Mouse (Mus musculus): ENCODE data around the gene Plp2.
"Not testable (repeated sequence)": the region's sequence is repeated elsewhere in the genome, so short reads cannot be mapped to it uniquely, and the experiment has no call there.

Plp2 gene

DNA sequence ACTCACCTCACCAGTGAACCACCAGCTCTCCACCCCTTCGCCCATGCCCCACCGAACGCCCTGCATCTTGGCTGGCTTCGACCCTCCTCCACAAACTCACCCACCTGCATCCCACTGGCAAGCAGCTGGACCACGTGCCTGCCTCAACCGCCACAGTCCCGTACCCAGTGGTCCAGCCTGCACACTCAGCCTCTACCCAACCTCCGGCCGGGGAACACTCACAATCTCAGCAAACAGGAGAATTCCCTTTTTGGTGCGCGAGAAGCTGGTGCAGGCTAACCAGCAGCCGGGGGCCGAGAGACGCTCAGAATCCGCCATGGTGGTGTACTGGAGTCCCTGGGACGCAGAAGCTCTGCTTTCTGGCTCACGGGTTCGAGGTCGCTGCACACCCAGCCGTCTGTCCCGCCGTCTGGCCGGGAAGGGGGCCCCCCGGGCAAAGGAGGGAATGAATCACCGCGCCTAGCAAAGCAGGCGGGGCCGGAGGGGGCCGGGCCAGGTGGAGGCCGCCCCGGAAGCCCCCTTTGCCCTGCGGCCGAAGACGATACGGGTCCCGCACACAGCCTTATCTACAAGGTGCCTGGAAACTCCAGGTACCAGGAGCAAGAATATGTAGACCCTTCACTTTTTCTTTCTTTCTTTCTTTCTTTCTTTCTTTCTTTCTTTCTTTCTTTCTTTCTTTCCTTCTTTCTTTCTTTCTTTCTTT is at the start of gene Plp2:
TSS of gene Plp2 (minus strand) at position 470 of the 703 bp plus-strand sequence.
- peak; percentile 72 for DNase-seq (ENCODE audit: extremely low read depth, insufficient read length, low spot score)

DNA sequence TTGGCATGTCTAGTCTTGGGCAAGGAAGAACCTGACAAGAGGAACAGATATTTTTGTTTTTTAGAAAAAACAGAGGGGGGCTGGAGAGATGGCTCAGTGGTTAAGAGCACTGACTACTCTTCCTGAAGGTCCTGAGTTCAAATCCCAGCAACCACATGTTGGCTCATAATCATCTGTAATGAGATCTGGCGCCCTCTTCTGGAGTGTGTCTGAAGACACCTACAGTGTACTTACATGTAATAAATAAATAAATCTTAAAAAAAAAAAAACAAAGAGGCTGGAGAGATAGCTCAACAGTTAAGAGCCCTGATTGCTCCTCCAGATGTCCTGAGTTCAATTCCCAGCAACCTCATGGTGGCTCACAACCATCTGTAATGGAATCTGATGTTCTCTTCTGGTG is 44.9 kb upstream of the Plp2 start:
- not testable (repeated sequence) for DNase-seq (ENCODE audit: extremely low read depth, insufficient read length, low spot score)

DNA sequence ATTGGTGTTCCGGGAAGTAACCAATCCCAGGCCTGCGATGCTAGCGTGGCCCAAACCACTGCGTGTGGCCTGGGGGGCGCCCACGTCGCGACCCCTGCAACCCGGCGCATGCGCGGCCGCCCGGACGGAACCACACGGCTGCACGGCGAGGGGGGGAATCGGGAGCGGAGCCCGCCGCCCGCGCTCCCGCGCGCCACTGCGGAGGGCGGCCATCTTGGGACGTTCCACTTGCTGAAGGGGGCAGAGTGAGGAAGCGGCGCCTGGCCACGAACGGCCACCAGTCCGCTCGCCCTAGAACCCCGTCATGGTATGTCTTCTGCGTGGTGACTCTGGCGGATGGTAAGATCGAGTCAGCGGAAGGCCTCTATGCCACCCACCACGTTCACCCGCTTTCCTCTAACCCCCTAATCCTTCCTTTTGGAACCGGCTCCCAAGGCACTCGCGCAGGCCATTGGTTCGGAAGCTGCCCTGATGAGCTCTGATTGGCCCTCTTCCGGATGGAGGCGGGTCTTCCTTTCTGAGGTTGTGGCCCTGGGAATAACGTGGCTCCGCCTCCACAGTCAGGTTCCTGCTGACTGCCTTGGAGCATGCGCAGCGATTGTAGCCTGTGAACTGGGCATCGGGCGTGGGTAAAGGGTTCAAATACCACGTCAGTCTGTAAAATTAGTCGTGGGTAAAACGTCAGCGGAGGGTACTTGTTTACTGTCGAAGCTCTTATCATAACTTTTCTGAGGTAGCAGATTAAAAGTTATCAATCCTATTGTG is 43.1 kb upstream of the Plp2 start, which contains the start of gene Wdr45:
TSS of gene Wdr45 (plus strand) at position 199 of the 765 bp plus-strand sequence.
- DNase-seq (ENCODE audit: extremely low read depth, insufficient read length, low spot score), result peak; percentile 85

- DNase-seq (ENCODE audit: extremely low read depth, insufficient read length, low spot score), result not testable (repeated sequence)
These were observed 42.6 kb upstream of the Plp2 start for GRCm38 (mm10) chrX:7713764-7714134.

DNA sequence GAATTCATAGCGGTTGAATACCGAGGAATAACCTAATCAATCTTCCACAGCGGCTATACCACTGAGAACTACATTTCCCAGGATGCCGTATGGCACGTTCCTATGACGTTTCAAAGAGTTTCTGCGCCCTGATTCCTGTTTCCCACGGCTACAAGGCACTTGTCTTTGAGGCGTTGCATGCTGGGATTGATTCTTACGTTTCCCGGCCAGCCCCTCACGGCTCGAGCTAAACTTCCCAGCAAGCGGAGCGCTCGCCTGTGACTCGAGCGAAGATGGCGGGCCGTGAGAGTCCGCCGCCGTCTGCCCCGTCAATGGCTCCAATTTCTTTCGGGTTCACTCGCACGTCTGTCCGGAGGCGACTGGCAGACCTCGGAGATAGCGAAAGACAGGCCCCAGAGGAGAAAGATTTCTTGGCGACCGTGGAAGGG is 25.8 kb upstream of the Plp2 start, which contains the start of gene Gpkow:
TSS of gene Gpkow (plus strand) at position 178 of the 428 bp plus-strand sequence.
- DNase-seq (ENCODE audit: extremely low read depth, insufficient read length, low spot score), result peak; percentile 81

GRCm38 (mm10) chrX:7696520-7696919 is 25.3 kb upstream of the Plp2 start:
- DNase-seq (ENCODE audit: extremely low read depth, insufficient read length, low spot score), result no peak

DNA sequence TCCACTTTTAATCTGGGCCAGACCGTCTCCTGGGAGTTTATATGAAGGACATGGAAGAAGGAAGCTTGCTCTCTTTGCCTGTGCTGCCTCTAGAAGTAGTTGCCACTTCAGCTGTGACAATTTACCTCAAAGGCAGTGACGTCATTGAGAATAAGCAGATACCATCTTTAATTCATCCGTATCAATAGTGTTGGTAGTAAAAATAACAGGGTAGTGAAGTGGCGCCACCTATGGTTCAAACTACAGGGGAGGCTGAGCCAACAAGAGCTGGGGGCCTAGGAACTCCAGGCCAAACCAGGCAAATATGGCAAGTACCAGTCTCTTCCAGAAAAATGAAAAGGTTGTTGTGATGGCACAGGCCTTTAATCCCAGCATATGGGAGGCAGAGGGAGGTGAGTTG is 21.7 kb upstream of the Plp2 start:
- no peak for DNase-seq (ENCODE audit: extremely low read depth, insufficient read length, low spot score)

DNA sequence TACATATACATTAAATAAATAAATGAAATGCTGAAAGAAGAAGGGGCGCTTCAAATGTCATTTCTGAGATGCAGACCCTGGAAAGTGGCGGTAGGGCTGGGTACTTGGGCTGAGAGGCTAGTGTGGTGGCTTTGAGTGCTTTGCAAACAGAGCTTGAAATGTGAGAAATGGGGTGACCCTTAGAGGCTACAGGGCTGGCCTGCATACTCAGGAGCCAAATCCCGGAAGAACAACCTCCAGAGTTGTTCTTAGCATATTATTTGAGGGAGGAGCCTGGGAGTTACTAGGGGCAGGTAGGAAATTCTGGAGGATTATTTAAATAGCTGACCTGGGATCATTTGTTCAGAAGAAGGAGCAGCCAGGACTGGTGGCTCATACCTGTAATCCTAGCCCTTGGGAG is 19.3 kb upstream of the Plp2 start:
- no peak for DNase-seq (ENCODE audit: extremely low read depth, insufficient read length, low spot score)

DNA sequence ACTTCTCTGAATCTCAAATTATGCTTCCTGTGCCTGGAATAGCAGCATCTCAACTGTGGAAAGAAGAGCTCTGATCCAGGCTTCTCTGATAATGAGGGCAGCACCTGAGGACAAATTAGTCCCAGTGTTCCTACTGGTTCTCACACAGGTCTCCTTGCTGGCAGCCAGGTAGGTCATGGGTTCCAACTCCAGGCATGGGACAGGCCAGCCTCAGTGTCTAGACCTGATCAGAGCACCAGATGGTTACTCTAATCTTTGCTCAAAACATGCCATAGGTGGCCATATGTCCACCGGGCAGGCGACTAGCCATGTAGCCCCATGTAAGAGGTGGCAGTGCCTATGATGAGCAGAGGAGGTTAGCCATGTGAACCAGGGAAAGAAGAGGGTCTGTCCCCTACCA is 17.1 kb upstream of the Plp2 start:
- DNase-seq (ENCODE audit: extremely low read depth, insufficient read length, low spot score), result no peak

DNA sequence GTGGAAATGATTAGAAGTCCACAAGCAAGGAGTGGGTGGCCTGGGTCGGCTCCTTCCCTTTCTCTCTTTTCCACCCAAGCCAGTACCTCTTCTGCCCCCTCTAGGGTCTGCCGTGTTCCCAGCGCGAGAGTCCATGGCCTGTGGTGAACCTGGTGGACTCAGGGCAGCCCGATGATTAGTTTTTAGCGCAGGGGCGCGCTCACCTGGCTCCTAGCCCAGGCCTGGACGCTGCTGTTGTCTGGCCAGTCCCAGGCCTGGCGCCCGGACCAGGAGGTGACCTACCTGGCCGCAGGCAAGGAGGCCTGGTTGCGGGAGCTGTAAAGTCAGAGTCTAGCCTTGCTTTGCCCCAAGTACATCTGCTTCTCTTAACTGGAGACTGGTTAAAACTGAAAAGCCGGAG is 9.7 kb upstream of the Plp2 start, which contains the start of gene Magix:
TSS of gene Magix (minus strand) at position 388 of the 400 bp plus-strand sequence.
- DNase-seq (ENCODE audit: extremely low read depth, insufficient read length, low spot score), result no peak

DNA sequence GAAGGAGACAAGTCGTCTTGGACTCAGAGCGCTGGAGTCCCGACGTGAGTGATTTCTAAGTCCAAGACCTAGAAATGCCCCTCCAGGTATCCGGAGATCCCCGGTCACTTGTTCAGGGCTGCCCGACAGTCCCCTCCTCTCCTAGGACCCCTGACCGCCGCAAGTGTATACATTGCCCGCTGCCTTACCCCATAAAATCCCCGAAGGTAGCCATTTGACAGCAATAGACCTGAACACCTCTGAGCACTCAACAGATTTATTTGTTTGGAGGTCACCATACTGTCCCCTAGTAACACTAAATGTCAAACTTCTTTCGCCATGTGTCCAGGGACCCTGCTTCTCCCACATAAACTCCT is 8.8 kb upstream of the Plp2 start:
- no peak for DNase-seq (ENCODE audit: extremely low read depth, insufficient read length, low spot score)

GRCm38 (mm10) chrX:7679405-7680056 is 8.3 kb upstream of the Plp2 start:
- peak; percentile 94 for DNase-seq (ENCODE audit: extremely low read depth, insufficient read length, low spot score)

- no peak for DNase-seq (ENCODE audit: extremely low read depth, insufficient read length, low spot score)
These were observed 7.8 kb upstream of the Plp2 start for GRCm38 (mm10) chrX:7678986-7679385.

- DNase-seq (ENCODE audit: extremely low read depth, insufficient read length, low spot score), result no peak
These were observed 3.8 kb upstream of the Plp2 start for GRCm38 (mm10) chrX:7675001-7675380.

DNA sequence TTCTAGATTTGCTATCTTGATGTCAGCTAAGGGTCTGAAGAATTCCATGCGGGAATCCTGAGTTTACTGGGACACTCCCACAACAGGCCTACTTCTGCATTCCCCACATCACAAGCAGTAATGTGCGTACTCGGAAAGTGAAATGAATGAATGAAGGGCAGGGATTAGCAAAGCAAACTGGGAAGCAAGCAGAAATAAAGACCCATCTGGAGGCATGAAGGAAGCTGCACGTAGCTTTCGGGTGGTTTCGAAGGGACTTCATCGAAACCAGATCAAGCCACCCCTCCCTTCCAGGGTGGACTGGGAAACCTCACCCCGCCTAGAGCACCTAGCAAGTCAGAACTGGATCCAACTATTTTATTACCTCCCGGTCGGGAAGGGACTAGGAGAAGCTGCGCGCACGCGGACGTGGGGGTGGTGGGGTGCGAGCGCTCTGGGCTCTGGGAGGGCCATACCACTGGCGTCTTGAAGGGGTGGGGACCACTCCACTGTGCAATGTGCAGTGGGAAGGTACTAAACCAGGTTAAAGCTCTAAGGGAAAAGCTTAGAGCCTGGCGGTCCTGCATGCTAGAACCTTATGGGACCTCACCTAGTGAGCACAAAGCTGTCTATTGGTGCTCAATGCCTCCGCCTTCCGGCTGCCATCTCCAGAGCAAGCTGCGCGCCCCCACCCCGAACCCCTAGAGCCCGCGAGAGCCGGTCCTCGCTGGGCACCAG is 3.3 kb upstream of the Plp2 start:
- no peak for DNase-seq (ENCODE audit: extremely low read depth, insufficient read length, low spot score)

- DNase-seq (ENCODE audit: extremely low read depth, insufficient read length, low spot score), result peak; percentile 75
These were observed 2.5 kb upstream of the Plp2 start for GRCm38 (mm10) chrX:7673578-7674281.

DNA sequence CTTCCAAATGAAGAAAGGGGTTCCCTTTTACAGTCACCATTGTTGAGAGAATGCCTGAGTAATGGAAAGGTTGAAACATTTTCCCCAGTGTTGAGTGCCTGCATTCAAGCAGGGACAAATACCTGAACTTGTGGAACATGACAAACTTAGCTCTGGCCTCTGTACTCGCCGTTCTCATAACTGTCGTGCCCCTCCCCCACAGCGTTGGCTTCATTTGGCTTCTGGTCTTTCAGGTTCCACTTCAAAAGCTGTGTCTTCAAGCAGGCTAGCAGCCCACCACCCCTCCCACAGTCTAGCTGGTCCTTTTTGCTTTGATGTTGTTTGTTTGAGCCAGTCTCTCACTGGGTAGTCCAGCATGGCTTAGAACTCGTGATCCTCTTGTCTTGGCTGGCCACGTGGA is 1.5 kb upstream of the Plp2 start:
- DNase-seq (ENCODE audit: extremely low read depth, insufficient read length, low spot score), result no peak

DNA sequence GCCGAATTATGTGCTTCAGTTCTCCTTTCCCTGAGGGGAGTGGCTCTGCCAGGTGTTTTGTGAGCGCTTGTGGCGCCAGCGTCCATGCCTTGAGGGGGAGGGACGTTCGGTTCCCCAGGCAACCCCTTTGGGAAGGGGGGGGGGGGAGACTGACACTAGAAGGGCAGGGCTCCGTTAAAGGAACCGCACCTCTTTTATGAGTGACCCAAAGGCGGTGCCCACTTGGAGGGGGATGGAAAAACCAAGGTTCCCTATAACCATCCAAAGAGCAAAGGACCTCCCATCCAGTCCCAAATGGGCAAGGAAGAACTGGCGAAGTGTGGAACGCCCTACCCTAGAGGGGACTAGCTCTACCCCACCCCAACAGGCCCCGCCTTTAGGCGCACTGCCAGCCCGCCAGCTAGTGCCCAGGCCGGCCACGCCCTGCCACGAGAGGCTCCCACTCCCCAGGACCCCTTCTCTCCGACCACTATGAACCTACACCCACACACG is 754 bp downstream of the Plp2 start:
- peak; percentile 83 for DNase-seq (ENCODE audit: extremely low read depth, insufficient read length, low spot score)

DNA sequence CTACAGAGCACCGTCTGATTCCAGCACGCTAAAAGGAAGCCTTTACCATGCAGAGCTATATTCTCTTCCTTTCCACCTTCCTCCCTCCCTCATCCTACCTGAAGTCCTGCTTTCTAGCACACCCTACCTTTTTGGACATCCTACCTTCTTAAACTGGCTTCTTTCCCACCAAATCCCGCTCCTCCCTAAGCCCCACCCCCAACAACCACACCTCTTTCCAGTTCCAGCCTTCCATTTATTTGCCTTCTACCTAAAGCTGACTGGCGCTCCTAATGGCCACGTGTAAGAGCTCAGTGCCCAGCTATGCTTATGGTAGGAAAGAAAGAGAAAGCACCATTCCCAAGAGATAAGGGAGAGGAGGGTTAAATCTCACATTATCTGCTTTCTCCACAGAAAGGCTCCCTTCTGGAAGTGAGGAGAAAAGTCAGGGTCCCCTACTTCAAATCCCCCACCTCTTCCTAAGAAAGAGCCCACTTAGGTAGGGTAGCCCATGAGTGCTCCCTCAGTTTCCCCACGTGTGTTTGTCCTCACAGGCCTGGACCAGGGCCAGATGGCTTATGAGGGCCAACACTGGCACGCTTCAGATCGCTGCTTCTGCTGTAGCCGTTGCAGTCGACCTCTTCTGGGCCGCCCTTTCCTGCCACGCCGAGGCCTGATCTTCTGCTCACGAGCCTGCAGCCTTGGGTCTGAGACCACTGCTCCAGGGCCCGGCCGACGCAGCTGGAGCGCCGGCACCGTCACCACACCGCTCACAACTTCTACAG is 5.3 kb downstream of the Plp2 start:
- no peak for DNase-seq (ENCODE audit: extremely low read depth, insufficient read length, low spot score)
